In genomic region chr1:136540407-136540895, GRCm38 (mm10) we compare ENCODE assay signal across 11 mouse cellular contexts.
DNase-seq lines count a peak whose midpoint lies in the region; ATAC-seq lines count a peak whose summit lies in the region.
"Had no signal": no experiment of that assay in that cellular context is flagged by ENCODE, and none has a peak within 500 bp of the region (broad histone marks: within the 10 kb centered on the region; RNA-seq: fewer than 3 reads in every experiment).

No protein-coding gene starts in this region.

- no peak overlapping the region; the same call in 1 of the 2 replicates for H3K27ac ChIP-seq in lung, embryonic 16.5 days (ENCODE audit: low read length)
- peak overlapping the region; percentile 50; the same call in 1 of the 2 replicates for H3K27ac ChIP-seq in heart, embryonic 15.5 days
- H3K27ac ChIP-seq in stomach, embryonic 16.5 days (ENCODE audit: low read length) = peak overlapping the region; percentile 83
- no peak overlapping the region for H3K27ac ChIP-seq in forebrain, embryonic 14.5 days (ENCODE audit: low read depth, low read length)

- no peaks in the 10 kb centered on the region for H3K9me3 ChIP-seq in lung, embryonic 16.5 days (ENCODE audit: control insufficient read depth, low read length)
- H3K9me3 ChIP-seq in heart, embryonic 15.5 days (replicated peaks) = no peaks in the 10 kb centered on the region
- no peaks in the 10 kb centered on the region for H3K9me3 ChIP-seq in stomach, embryonic 16.5 days (replicated peaks; ENCODE audit: control insufficient read depth, low read length)
- H3K9me3 ChIP-seq in forebrain, embryonic 14.5 days (replicated peaks; ENCODE audit: control insufficient read depth, low read length) = no peaks in the 10 kb centered on the region

- H3K36me3 ChIP-seq in lung, embryonic 16.5 days (ENCODE audit: control insufficient read depth, insufficient read depth, low read length) = no peaks in the 10 kb centered on the region
- no peaks in the 10 kb centered on the region for H3K36me3 ChIP-seq in heart, embryonic 15.5 days
- H3K36me3 ChIP-seq in stomach, embryonic 16.5 days (ENCODE audit: control insufficient read depth, insufficient read depth, low read length) = no peaks in the 10 kb centered on the region
- no peaks in the 10 kb centered on the region for H3K36me3 ChIP-seq in forebrain, embryonic 14.5 days (ENCODE audit: control insufficient read depth, insufficient read depth, low read length)

- peaks cover 3% of the 10 kb centered on the region; the same call in 1 of the 2 replicates for H3K4me1 ChIP-seq in lung, embryonic 16.5 days (replicated peaks; ENCODE audit: control insufficient read depth, insufficient read depth, low read length)
- peaks cover 11% of the 10 kb centered on the region for H3K4me1 ChIP-seq in heart, embryonic 15.5 days (replicated peaks)
- H3K4me1 ChIP-seq in stomach, embryonic 16.5 days (ENCODE audit: control insufficient read depth, insufficient read depth, low read length) = peaks cover 12% of the 10 kb centered on the region
- H3K4me1 ChIP-seq in forebrain, embryonic 14.5 days (ENCODE audit: control insufficient read depth, insufficient read depth, low read length) = no peaks in the 10 kb centered on the region

- DNase-seq in adrenal gland, adult 2 months = peak; percentile 19
- DNase-seq in adrenal gland, postnatal 10 days = no peak
- no peak for DNase-seq in lung, postnatal 36 days
- no peak for DNase-seq in forebrain, embryonic 14.5 days (ENCODE audit: low spot score)
- DNase-seq in frontal cortex, postnatal 14 days (ENCODE audit: low spot score in 2 of 2) = no peak
- DNase-seq: cerebellum, adult 18-20 months; gastrocnemius, postnatal 14 days; thymus, postnatal 36 days had no signal

- no peak overlapping the region for H3K4me3 ChIP-seq in lung, embryonic 16.5 days (ENCODE audit: low read length)
- H3K4me3 ChIP-seq in heart, embryonic 15.5 days = no peak overlapping the region
- no peak overlapping the region for H3K4me3 ChIP-seq in stomach, embryonic 16.5 days (replicated peaks; ENCODE audit: low read length)
- no peak overlapping the region for H3K4me3 ChIP-seq in forebrain, embryonic 14.5 days (ENCODE audit: low read depth, low read length)

- no peaks in the 10 kb centered on the region for H3K27me3 ChIP-seq in lung, embryonic 16.5 days (ENCODE audit: control insufficient read depth, insufficient read depth, low read depth, low read length)
- no peaks in the 10 kb centered on the region for H3K27me3 ChIP-seq in heart, embryonic 15.5 days
- H3K27me3 ChIP-seq in stomach, embryonic 16.5 days (ENCODE audit: control insufficient read depth, insufficient read depth, low read length) = no peaks in the 10 kb centered on the region
- H3K27me3 ChIP-seq in forebrain, embryonic 14.5 days (replicated peaks; ENCODE audit: control insufficient read depth, insufficient read depth, low read length) = no peaks in the 10 kb centered on the region

- WGBS in lung, embryonic 16.5 days = 18% methylated on average over 9 of the region's 9 CpGs
- WGBS in heart, embryonic 15.5 days = 24% methylated on average over 9 of the region's 9 CpGs
- WGBS in stomach, embryonic 16.5 days = 27% methylated on average over 9 of the region's 9 CpGs
- 49% methylated on average over 9 of the region's 9 CpGs for WGBS in forebrain, embryonic 14.5 days

- no peak overlapping the region for H3K9ac ChIP-seq in lung, embryonic 16.5 days (ENCODE audit: low read length)
- H3K9ac ChIP-seq in heart, embryonic 15.5 days = no peak overlapping the region
- no peak overlapping the region for H3K9ac ChIP-seq in stomach, embryonic 16.5 days (ENCODE audit: low read length)
- H3K9ac ChIP-seq in forebrain, embryonic 14.5 days (ENCODE audit: low read length) = no peak overlapping the region

- no peak overlapping the region for H3K4me2 ChIP-seq in lung, embryonic 16.5 days (ENCODE audit: low read depth, low read length)
- H3K4me2 ChIP-seq in heart, embryonic 15.5 days = peak overlapping the region; percentile 42
- H3K4me2 ChIP-seq in stomach, embryonic 16.5 days (ENCODE audit: low read depth, low read length) = no peak overlapping the region
- H3K4me2 ChIP-seq in forebrain, embryonic 14.5 days (ENCODE audit: low read length) = no peak overlapping the region

- peak; percentile 43 for ATAC-seq in lung, embryonic 16.5 days (ENCODE audit: low read depth)
- ATAC-seq in heart, embryonic 15.5 days (replicated peaks; ENCODE audit: insufficient number of reproducible peaks, insufficient read depth, low FRiP score, low read depth) = no peak
- peak; percentile 65 for ATAC-seq in stomach, embryonic 16.5 days (ENCODE audit: insufficient read depth, low FRiP score)
- no peak for ATAC-seq in forebrain, embryonic 14.5 days

Comparison
In these comparisons a context has a peak if more than half of its experiments do, and no peak if none do; other contexts are left out.
1. ATAC-seq: peak in lung, embryonic 16.5 days (single experiment) and stomach, embryonic 16.5 days (single experiment); none in heart, embryonic 15.5 days (single experiment) and forebrain, embryonic 14.5 days (single experiment).
2. H3K27ac ChIP-seq: peak in heart, embryonic 15.5 days (single experiment) and stomach, embryonic 16.5 days (single experiment); none in lung, embryonic 16.5 days (single experiment) and forebrain, embryonic 14.5 days (single experiment).